Mouse (Mus musculus): Measurements from ENCODE around the gene Atp5b. TPM values are rescaled to one million over a fixed set of nuclear protein-coding genes. Genes with fewer than 3 reads are reported as not detected.

The Atp5b gene
- 1,000 to 10,000 TPM; 1,050 to 1,147 TPM for polyA plus RNA-seq (2017; shearing (Covaris generic))

DNA sequence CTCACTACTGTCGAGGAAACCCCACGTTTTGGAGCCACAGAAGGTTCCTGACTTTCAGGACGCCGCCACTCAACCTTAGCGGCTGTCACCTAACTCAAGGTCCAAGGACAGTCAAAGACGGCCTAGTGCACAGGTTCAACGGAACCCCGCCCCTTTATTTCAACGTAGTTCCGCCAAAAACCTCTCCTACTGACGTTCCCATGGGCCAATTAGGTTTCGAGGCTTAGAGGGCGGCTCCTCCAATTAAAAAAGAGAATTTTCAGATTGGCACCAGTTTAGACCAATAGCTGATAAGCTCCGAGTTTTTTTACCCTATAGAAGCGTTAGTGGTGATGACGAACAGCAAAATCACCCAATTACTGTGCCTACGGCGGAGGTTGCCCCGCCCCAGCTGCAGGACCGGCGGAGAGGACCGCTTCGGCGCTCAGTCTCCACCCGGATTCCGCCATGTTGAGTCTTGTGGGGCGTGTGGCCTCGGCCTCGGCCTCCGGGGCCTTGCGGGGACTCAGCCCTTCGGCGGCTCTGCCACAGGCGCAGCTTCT lies at the start of gene Atp5b:
Atp5b (plus strand) TSS at position 394 of the 542 bp plus-strand sequence.

DNA sequence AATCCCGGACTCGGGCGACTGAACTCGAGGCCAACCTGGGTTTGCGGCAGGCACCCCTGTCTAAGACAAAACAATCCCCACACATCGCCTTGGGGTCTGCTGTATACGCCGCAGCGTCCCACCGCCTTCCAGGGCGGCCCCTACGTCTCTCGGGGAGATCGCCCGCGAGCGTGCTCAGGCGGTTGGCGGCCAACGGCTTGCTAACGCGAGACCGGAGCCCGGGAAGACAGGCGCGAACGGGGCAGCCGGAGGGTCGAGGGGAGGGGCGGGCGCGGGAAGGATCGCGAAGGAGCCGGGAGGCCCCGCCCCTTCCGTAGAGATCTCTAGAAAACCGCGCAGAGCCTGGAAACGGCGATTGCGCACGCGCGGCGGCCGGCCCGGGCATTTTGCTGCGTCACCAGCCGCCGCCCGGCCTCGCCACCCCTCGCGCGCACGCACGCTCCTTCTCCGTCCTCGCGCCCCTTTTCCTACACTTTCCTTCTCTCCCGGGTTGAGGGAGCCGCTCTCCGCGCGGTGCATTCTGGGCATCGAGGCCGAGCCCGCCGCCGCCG lies 24.4 kb upstream of the Atp5b start, which contains the start of gene Ptges3:
Ptges3 (plus strand) TSS at position 354 of the 551 bp plus-strand sequence.

DNA sequence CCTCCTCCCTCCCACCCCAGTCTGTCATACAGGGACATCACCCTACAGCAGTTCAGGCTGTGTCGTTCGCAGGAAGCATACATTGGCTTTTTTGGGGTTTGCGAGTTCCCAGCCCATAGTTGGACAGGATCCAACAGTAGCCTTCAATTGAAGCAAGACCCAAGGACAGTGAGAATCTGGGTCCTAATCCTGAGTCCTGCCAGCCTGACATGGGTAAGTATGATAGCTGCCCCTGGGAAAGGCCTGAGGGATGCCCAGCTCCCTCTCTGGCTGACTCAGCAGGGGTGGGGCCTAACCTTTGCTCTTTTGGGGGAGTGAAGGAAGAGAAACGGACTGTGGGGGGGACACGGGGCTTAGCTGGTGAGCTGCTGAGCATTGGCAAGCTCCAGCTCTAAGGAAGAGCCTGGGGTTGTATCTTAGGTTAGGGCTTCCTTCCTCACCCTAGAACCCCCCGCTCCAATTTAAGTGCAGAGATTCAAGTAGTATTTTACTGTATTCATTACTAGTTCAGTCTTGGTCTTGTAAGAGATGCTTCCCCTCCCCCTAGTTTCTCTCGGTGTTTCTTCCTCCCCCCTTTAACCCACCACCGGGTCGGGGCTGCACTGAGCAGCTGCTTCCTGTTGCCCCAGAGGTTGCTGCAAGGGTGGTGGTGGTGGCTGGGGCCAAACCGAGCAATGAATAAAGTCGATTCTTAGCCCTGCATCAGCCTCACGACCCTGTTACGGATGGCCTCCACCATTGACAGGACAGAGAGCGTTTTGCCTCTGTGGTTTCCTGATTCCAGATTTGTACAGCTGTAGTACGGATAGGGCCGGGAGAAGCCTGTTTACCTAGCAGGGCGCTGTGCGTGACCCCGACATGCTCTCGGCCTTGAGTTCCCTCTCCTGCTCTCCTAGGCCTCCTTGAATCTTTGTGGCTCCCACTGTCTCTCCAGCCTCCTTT lies 8.8 kb downstream of the Atp5b start, which contains the start of gene Baz2a:
Baz2a (plus strand) TSS at position 14 of the 942 bp plus-strand sequence.

Other genes starting within 250 kb of the Atp5b start
- gene Rdh19, start 233.3 kb upstream of the Atp5b start, polyA plus RNA-seq (2017; shearing (Covaris generic)): under 1 TPM in 1 of 2 experiments, not detected in 1; 0.22 TPM
- not detected for gene Rdh16f2, start 216.8 kb upstream of the Atp5b start, polyA plus RNA-seq (2017; shearing (Covaris generic))
- gene Rdh7, start 194.5 kb upstream of the Atp5b start, polyA plus RNA-seq (2017; shearing (Covaris generic)): 1 to 10 TPM in 1 of 2 experiments, not detected in 1; 1.1 TPM
- under 1 TPM in 1 of 2 experiments, not detected in 1; 0.59 TPM for gene Sdr9c7, start 184.8 kb upstream of the Atp5b start, polyA plus RNA-seq (2017; shearing (Covaris generic))
- not detected for gene Hsd17b6, start 75.7 kb upstream of the Atp5b start, polyA plus RNA-seq (2017; shearing (Covaris generic))
- 10 to 100 TPM; 15.8 to 19.5 TPM for gene Prim1, start 68.1 kb upstream of the Atp5b start, polyA plus RNA-seq (2017; shearing (Covaris generic))
- 100 to 1,000 TPM; 440 to 504 TPM for gene Naca, start 47.7 kb upstream of the Atp5b start, polyA plus RNA-seq (2017; shearing (Covaris generic))
- gene Ptges3, start 24.3 kb upstream of the Atp5b start, polyA plus RNA-seq (2017; shearing (Covaris generic)): 100 to 1,000 TPM; 128 to 151 TPM
- 10 to 100 TPM; 54.8 to 63.6 TPM for gene Baz2a, start 8.3 kb downstream of the Atp5b start, polyA plus RNA-seq (2017; shearing (Covaris generic))
- 10 to 100 TPM; 28.7 to 30.5 TPM for gene Rbms2, start 97.0 kb downstream of the Atp5b start, polyA plus RNA-seq (2017; shearing (Covaris generic))
- under 1 TPM; 0.52 to 0.61 TPM for gene Gls2, start 111.2 kb downstream of the Atp5b start, polyA plus RNA-seq (2017; shearing (Covaris generic))
- gene Spryd4, start 128.5 kb downstream of the Atp5b start, polyA plus RNA-seq (2017; shearing (Covaris generic)): 10 to 100 TPM; 14.3 to 22.4 TPM
- gene Mip, start 142.6 kb downstream of the Atp5b start, polyA plus RNA-seq (2017; shearing (Covaris generic)): under 1 TPM in 1 of 2 experiments, not detected in 1; 0.18 TPM
- 10 to 100 TPM; 19.0 to 23.0 TPM for gene Timeless, start 148.8 kb downstream of the Atp5b start, polyA plus RNA-seq (2017; shearing (Covaris generic))
- gene Apon, start 170.8 kb downstream of the Atp5b start, polyA plus RNA-seq (2017; shearing (Covaris generic)): not detected
- not detected for gene Apof, start 185.4 kb downstream of the Atp5b start, polyA plus RNA-seq (2017; shearing (Covaris generic))
- gene Stat2, start 187.3 kb downstream of the Atp5b start, polyA plus RNA-seq (2017; shearing (Covaris generic)): 10 to 100 TPM; 66.3 to 70.6 TPM
- gene Il23a, start 215.5 kb downstream of the Atp5b start, polyA plus RNA-seq (2017; shearing (Covaris generic)): under 1 TPM in 1 of 2 experiments, not detected in 1; 0.54 TPM
- gene Pan2, start 220.1 kb downstream of the Atp5b start, polyA plus RNA-seq (2017; shearing (Covaris generic)): 10 to 100 TPM; 39.5 to 50.2 TPM
- 100 to 1,000 TPM in 1 of 2 experiments, 10 to 100 TPM in 1; 89.0 to 132 TPM for gene Cnpy2, start 239.2 kb downstream of the Atp5b start, polyA plus RNA-seq (2017; shearing (Covaris generic))